Mouse (Mus musculus) stomach, postnatal 0 days (tissue): ENCODE measurements at regions not wholly inside any gene's neighbourhood (a gene's known extent, or its start where the extent isn't known, plus 50 kb on each side); places are given as distances from the start of the nearest gene placed in this dataset.

ENCODE experiments used
- ATAC-seq: fragments of 200-750 bp; cut with Nextera tagmentation; 2 replicates; pipeline ENCODE4 v1.8.0; 2017; ENCODE audit not compliant: low FRiP score, low TSS enrichment
- DNase-seq: peaks from one replicate; pipeline ENCODE4 v3.0.0-alpha.2; 2016; ENCODE audit warnings: low spot score
- H3K27ac ChIP-seq: fragments of 300-500 bp; sonication (generic); replicated peaks from 2 replicates; pipeline ENCODE4 v1.5.1; 2014; ENCODE audit warnings: mild to moderate bottlenecking, control low read depth
- H3K27me3 ChIP-seq: fragments of 300-500 bp; sonication (generic); 2 replicates; pipeline ENCODE4 v1.6.1; 2014; ENCODE audit warnings: low read length; ENCODE audit not compliant: control insufficient read depth, insufficient read depth
- H3K36me3 ChIP-seq: fragments of 300-500 bp; sonication (generic); 2 replicates; pipeline ENCODE4 v1.6.1; 2014; ENCODE audit warnings: low read length, mixed read lengths; ENCODE audit not compliant: control insufficient read depth, insufficient read depth
- H3K4me1 ChIP-seq: fragments of 300-500 bp; sonication (generic); replicated peaks from 2 replicates; pipeline ENCODE4 v1.6.1; 2014; ENCODE audit warnings: antibody characterized with exemption; ENCODE audit not compliant: control insufficient read depth, insufficient read depth
- H3K4me2 ChIP-seq: fragments of 300-500 bp; sonication (generic); replicated peaks from 2 replicates; pipeline ENCODE4 v1.6.1; 2014; ENCODE audit warnings: low read depth, mild to moderate bottlenecking, control low read depth, moderate library complexity
- H3K4me3 ChIP-seq: fragments of 300-500 bp; sonication (generic); 2 replicates; pipeline ENCODE4 v1.5.1; 2014; ENCODE audit warnings: low read depth, low read length, control low read depth
- H3K9ac ChIP-seq: fragments of 300-500 bp; sonication (generic); 2 replicates; pipeline ENCODE4 v1.6.1; 2014; ENCODE audit warnings: mild to moderate bottlenecking, low read length, control low read depth, mixed read lengths
- H3K9me3 ChIP-seq: fragments of 300-500 bp; sonication (generic); 2 replicates; pipeline ENCODE4 v1.6.1; 2016; ENCODE audit warnings: low read length; ENCODE audit not compliant: control insufficient read depth
- CTCF ChIP-seq: IDR thresholded peaks from 2 replicates; pipeline ENCODE4 v1.5.1; 2016; ENCODE audit warnings: antibody characterized with exemption, low read depth, mild to moderate bottlenecking, moderate library complexity
- EP300 ChIP-seq: optimal IDR thresholded peaks from 2 replicates; pipeline ENCODE3; 2016; ENCODE audit warnings: antibody characterized with exemption
- WGBS: fragments of 180-500 bp; shearing (Covaris S2); extraction: QIAGEN DNeasy Blood & Tissue Kit; methylation state at CpG from one replicate; pipeline ENCODE4 v1.1.7; 2014; 5-methylcytosine and 5-hydroxymethylcytosine counted together

DNA sequence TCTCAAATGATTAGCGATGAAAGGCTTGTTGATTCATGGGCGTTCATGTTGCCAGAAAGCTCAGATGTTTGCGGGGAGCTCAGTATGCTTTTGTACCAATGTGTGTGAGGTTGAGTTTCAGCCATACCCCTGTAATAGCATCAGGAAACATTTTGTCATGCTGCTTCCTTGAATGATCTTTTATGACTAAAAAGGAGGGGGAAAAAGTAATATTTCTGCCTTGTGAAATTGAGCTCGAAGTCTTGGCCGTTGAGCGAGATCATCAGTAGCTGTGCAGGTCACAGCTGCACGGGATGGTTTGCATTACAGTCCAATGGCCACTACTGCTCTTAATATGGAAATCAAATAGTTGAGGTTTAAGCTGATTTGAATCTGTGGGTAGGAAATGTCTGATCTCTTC lies 145.3 kb upstream of the Fermt1 start:
- 74% methylated on average over 7 of the region's 7 CpGs for WGBS
- no peak overlapping the region for H3K9ac ChIP-seq
- H3K9me3 ChIP-seq = no peaks in the 10 kb centered on the region
- no peak for TF ChIP-seq EP300
- TF ChIP-seq CTCF = no peak
- no peak overlapping the region for H3K27ac ChIP-seq
- ATAC-seq (no peak), DNase-seq (no peak)
- H3K36me3 ChIP-seq = no peaks in the 10 kb centered on the region
- H3K4me1 ChIP-seq = no peaks in the 10 kb centered on the region
- no peak overlapping the region for H3K4me3 ChIP-seq
- H3K27me3 ChIP-seq = no peaks in the 10 kb centered on the region
- no peak overlapping the region for H3K4me2 ChIP-seq

DNA sequence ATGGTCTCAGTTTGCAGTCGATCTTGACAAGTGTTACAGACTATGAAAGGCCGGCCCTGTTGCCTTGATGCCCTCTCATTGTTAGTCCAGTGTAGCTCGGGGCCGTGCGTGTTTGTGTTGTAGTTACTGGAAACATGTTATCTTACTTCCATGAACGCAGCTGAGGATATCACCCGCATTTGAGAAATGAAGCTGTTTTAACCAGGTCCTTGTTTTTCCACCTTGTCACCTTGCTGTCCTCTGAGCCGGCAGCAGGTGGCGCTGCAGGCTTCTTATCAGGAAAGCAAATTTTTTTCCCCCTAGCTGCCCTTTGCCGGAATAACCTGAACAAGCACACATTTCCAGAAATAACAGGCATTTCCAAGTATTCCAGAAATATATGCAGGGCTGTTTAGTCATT lies 167.9 kb upstream of the Fermt1 start:
- TF ChIP-seq CTCF (peak; percentile 98), EP300 (no peak)
- Histone ChIP-seq H3K27ac (no peak overlapping the region), H3K27me3 (no peaks in the 10 kb centered on the region), H3K9me3 (no peaks in the 10 kb centered on the region), H3K4me2 (no peak overlapping the region), H3K36me3 (no peaks in the 10 kb centered on the region), H3K4me3 (no peak overlapping the region), H3K9ac (no peak overlapping the region), H3K4me1 (no peaks in the 10 kb centered on the region)
- no peak for ATAC-seq
- WGBS = 16% methylated on average over 10 of the region's 10 CpGs
- DNase-seq = peak; percentile 79

DNA sequence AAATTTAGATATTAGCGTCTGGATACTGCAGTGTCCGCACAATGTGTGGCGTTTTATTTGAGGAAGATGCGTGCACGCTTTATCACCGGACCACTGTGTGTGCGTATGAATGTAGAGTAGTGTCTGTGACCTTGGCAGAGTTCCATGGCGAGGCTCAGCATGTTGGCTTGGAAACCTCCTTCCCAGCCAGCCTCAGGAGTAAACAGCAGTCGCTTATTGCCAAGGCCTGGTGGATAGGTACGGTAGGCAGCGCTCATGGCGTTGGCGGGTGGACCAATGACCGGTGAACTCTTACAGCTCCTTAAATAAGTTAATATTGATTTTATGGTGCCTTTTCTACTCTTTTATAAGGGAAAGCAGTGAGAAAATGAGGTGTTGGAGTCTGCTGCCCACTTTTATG lies 172.9 kb upstream of the Fermt1 start:
- 92% methylated on average over 14 of the region's 14 CpGs for WGBS
- Histone ChIP-seq H3K27me3 (no peaks in the 10 kb centered on the region), H3K4me1 (no peaks in the 10 kb centered on the region), H3K9ac (no peak overlapping the region), H3K4me2 (no peak overlapping the region), H3K27ac (no peak overlapping the region), H3K4me3 (no peak overlapping the region), H3K9me3 (no peaks in the 10 kb centered on the region), H3K36me3 (no peaks in the 10 kb centered on the region)
- DNase-seq (no peak), ATAC-seq (no peak)
- TF ChIP-seq EP300 (no peak), CTCF (no peak)

- Histone ChIP-seq H3K4me2 (no peak overlapping the region), H3K36me3 (no peaks in the 10 kb centered on the region), H3K4me1 (no peaks in the 10 kb centered on the region), H3K27ac (no peak overlapping the region), H3K9me3 (no peaks in the 10 kb centered on the region), H3K9ac (no peak overlapping the region), H3K4me3 (no peak overlapping the region), H3K27me3 (no peaks in the 10 kb centered on the region)
- TF ChIP-seq CTCF (no peak), EP300 (no peak)
- peak; percentile 23 for DNase-seq
- no peak for ATAC-seq
- 57% methylated on average over 1 of the region's 1 CpGs for WGBS
Observed at GRCm38 (mm10) chr2:133125212-133125801, 179.6 kb upstream of the Fermt1 start.

GRCm38 (mm10) chr2:133134878-133135277 lies 189.2 kb upstream of the Fermt1 start:
- H3K27me3 ChIP-seq = no peaks in the 10 kb centered on the region
- no peaks in the 10 kb centered on the region for H3K36me3 ChIP-seq
- TF ChIP-seq CTCF (no peak), EP300 (no peak)
- ATAC-seq (peak; percentile 80; the same call in 1 of the 2 replicates), DNase-seq (no peak)
- 34% methylated on average over 3 of the region's 3 CpGs for WGBS
- no peak overlapping the region for H3K27ac ChIP-seq
- H3K4me1 ChIP-seq = no peaks in the 10 kb centered on the region
- H3K9me3 ChIP-seq = no peaks in the 10 kb centered on the region
- H3K4me3 ChIP-seq = no peak overlapping the region
- H3K4me2 ChIP-seq = no peak overlapping the region
- no peak overlapping the region for H3K9ac ChIP-seq

DNA sequence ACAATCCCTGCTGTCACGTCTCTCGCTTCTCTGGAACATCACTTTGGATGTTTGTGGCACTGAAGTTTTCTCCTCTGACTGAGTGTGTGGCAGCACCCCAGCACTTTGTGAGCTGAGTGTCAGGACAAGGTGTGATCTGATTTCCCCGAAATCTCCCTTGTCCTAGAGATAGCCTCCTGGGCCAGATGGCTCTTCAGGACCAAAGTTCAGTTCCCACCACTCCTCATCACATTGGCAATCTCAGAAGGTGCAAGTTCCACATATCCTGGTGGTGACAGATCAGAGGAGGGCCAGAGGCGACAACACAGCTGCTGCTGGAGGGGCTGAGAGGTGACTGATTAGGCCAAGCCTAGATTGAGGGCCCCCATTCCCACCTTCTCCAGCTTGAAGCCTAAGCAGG lies 193.2 kb upstream of the Fermt1 start:
- WGBS = 84% methylated on average over 4 of the region's 4 CpGs
- ATAC-seq = no peak
- Histone ChIP-seq H3K4me1 (no peaks in the 10 kb centered on the region), H3K27me3 (no peaks in the 10 kb centered on the region), H3K9ac (no peak overlapping the region), H3K27ac (no peak overlapping the region), H3K9me3 (no peaks in the 10 kb centered on the region), H3K4me3 (no peak overlapping the region), H3K36me3 (no peaks in the 10 kb centered on the region), H3K4me2 (no peak overlapping the region)
- DNase-seq = no peak
- TF ChIP-seq EP300 = no peak
- TF ChIP-seq CTCF = no peak
